Mouse (Mus musculus) T-helper 17 cell (primary cell): ENCODE data around the gene BC049762.

Experiments used
- in situ Hi-C, 2 experiments: fragments of 300-600 bp; cut with MboI, MseI; formaldehyde crosslinking; loops; 1 replicate in 1 of 2; 2 replicates in 1 of 2; pipeline ENCODE4 v1.15.1; 2025; ENCODE audit warnings: high pct_unique_total_duplicates in 2 of 2

The BC049762 gene

GRCm38 (mm10) chr11:51262342-51263285 is at the start of gene BC049762:
BC049762 (minus strand) TSS chr11:51263046.
- in situ Hi-C loops = loop anchor here (5.0 to 25.0 kb wide), 3 partner anchors 820 to 1145 kb away; partner anchors contain the start of gene Hnrnph1 (in 1 of the 2)

- in situ Hi-C loops = no loop called here
These were observed 49.0 kb upstream of the BC049762 start for GRCm38 (mm10) chr11:51311846-51312245.

- in situ Hi-C loops = no loop called here
These were observed 45.5 kb upstream of the BC049762 start for GRCm38 (mm10) chr11:51308306-51308705.

GRCm38 (mm10) chr11:51303981-51304553 is 41.2 kb upstream of the BC049762 start:
- in situ Hi-C loops = no loop called here

- in situ Hi-C loops = no loop called here
These were observed 39.5 kb upstream of the BC049762 start for GRCm38 (mm10) chr11:51302396-51302795.

GRCm38 (mm10) chr11:51298691-51299090 is 35.8 kb upstream of the BC049762 start:
- in situ Hi-C loops = no loop called here

- in situ Hi-C loops = no loop called here
These were observed 32.9 kb upstream of the BC049762 start for GRCm38 (mm10) chr11:51295742-51296141.

- in situ Hi-C loops = loop anchor here (5.0 kb wide), 2 partner anchors 233 to 243 kb away; no protein-coding TSS in a partner anchor
These were observed 31.2 kb upstream of the BC049762 start for GRCm38 (mm10) chr11:51293956-51294530.

GRCm38 (mm10) chr11:51290066-51290955 is 27.5 kb upstream of the BC049762 start:
- in situ Hi-C loops = loop anchor here (5.0 kb wide), 2 partner anchors 237 to 247 kb away; no protein-coding TSS in a partner anchor

GRCm38 (mm10) chr11:51289564-51290041 is 26.8 kb upstream of the BC049762 start, which contains the start of gene Col23a1:
Col23a1 (plus strand) TSS chr11:51289920.
- in situ Hi-C loops = loop anchor here (5.0 kb wide), 2 partner anchors 238 to 248 kb away; no protein-coding TSS in a partner anchor

GRCm38 (mm10) chr11:51274418-51274817 is 11.6 kb upstream of the BC049762 start:
- in situ Hi-C loops = loop anchor here in 1 of 2 experiments (25.0 kb wide), 1 partner anchor 887 kb away; the partner anchor contains the start of gene Hnrnph1

- in situ Hi-C loops = loop anchor here in 1 of 2 experiments (25.0 kb wide), 1 partner anchor 878 kb away; the partner anchor contains the start of gene Hnrnph1
These were observed 2.5 kb upstream of the BC049762 start for GRCm38 (mm10) chr11:51265326-51265725.

GRCm38 (mm10) chr11:51264352-51264751 is 1.5 kb upstream of the BC049762 start:
- in situ Hi-C loops = loop anchor here (5.0 to 25.0 kb wide), 3 partner anchors 822 to 1143 kb away; partner anchors contain the start of gene Hnrnph1 (in 1 of the 2)

GRCm38 (mm10) chr11:51263286-51263831 is 513 bp upstream of the BC049762 start:
- in situ Hi-C loops = loop anchor here (5.0 to 25.0 kb wide), 3 partner anchors 821 to 1144 kb away; partner anchors contain the start of gene Hnrnph1 (in 1 of the 2)

GRCm38 (mm10) chr11:51261680-51262219 is 1.1 kb downstream of the BC049762 start, which contains the start of gene Clk4:
Clk4 (plus strand) TSS chr11:51261730.
- in situ Hi-C loops = loop anchor here (5.0 to 25.0 kb wide), 3 partner anchors 819 to 1146 kb away; partner anchors contain the start of gene Hnrnph1 (in 1 of the 2)

GRCm38 (mm10) chr11:51257006-51257405 is 5.8 kb downstream of the BC049762 start:
- in situ Hi-C loops = loop anchor here in 1 of 2 experiments (25.0 kb wide), 1 partner anchor 870 kb away; the partner anchor contains the start of gene Hnrnph1

- in situ Hi-C loops = no loop called here
These were observed 19.9 kb downstream of the BC049762 start for GRCm38 (mm10) chr11:51242897-51243296.

- in situ Hi-C loops = no loop called here
These were observed 28.2 kb downstream of the BC049762 start for GRCm38 (mm10) chr11:51234626-51235025.

- in situ Hi-C loops = no loop called here
These were observed 35.7 kb downstream of the BC049762 start for GRCm38 (mm10) chr11:51227104-51227503.
